Mouse (Mus musculus) erythroblast, embryonic 14.5 days (primary cell): ENCODE results near the gene Hoxd13. TPM values are rescaled to one million over a fixed set of nuclear protein-coding genes. Genes with fewer than 3 reads are reported as not detected.

Experiments
- H3K27me3 ChIP-seq: 2 replicates; pipeline ENCODE4 v1.6.1; 2012; ENCODE audit warnings: inconsistent platforms; ENCODE audit not compliant: control insufficient read depth
- H3K36me3 ChIP-seq: 2 replicates; pipeline ENCODE4 v1.6.1; 2012; ENCODE audit warnings: mild to moderate bottlenecking, inconsistent platforms; ENCODE audit not compliant: control insufficient read depth
- H3K4me1 ChIP-seq: 2 replicates; pipeline ENCODE4 v1.6.1; 2012; ENCODE audit warnings: inconsistent platforms; ENCODE audit not compliant: control insufficient read depth
- H3K4me3 ChIP-seq: replicated peaks from 2 replicates; pipeline ENCODE3; 2012; ENCODE audit warnings: moderate library complexity, mild to moderate bottlenecking, inconsistent platforms
- H3K9me3 ChIP-seq: 2 replicates; pipeline ENCODE4 v1.6.1; 2012; ENCODE audit warnings: low read length, inconsistent platforms, mixed read lengths; ENCODE audit not compliant: control insufficient read depth
- GATA1 ChIP-seq: IDR thresholded peaks from 2 replicates; pipeline ENCODE4 v1.6.1; 2012; ENCODE audit warnings: low read length, inconsistent platforms, mixed read lengths
- TAL1 ChIP-seq: IDR thresholded peaks from 3 replicates; pipeline ENCODE4 v1.6.1; 2012; ENCODE audit warnings: low read length, inconsistent platforms, mixed read lengths
- polyA plus RNA-seq: library from polyadenylated mRNA; stranded (reverse); fragments of >175 nt; gene quantifications from 2 replicates; pipeline ENCODE4 v1.2.3, GENCODE M21; 2012

The Hoxd13 gene
- polyA plus RNA-seq, 1 experiment = not detected

DNA sequence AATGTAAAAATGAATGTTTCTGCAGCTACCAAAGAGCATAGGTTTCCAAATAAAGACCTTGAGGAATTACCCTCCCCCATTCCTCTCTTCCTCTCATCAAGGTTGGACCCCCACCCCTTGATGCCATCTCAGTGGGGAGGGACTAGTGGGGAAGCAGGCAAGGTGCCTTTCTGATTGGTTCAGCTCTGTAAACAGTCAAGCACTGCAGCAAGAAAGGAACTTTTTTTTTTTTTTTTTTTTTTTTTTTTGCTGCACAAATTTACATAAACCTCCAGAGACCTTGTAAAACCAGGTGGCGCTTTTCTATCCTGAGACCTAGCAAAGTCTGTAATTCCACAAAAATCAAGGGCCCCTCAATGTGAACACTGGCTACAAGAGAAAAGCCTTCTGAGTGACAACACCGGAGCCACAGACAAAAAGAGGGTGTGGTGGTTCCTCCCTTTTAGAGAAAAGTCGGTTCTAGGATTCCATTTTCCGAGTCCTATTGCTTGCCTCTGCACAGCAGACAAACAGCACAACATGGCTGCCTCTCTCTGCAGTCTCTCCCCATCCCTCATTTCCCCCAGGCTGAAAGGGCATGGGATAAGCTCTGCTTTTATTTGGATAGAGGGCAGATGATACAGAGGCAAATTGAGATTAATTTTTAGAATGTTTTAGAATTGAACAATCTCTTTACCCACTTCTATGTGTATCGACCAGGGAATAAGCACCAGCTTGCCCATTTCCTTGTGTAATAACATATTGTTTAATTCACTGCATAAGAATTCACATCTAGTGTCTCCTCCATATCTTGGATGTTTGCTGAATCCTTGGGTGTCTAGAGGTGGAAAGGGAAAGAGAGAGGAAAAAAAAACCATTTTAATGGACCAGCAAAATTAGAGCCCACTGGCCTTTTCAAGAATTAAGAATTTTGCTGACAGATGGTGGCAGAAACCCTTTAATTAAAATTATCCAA lies 41.6 kb downstream of the Hoxd13 start:
- TF ChIP-seq TAL1 (no peak), GATA1 (no peak)
- no peaks in the 10 kb centered on the region; the same call in 1 of the 2 replicates for H3K9me3 ChIP-seq
- peaks cover 100% of the 10 kb centered on the region for H3K27me3 ChIP-seq
- no peaks in the 10 kb centered on the region for H3K36me3 ChIP-seq
- H3K4me1 ChIP-seq = no peaks in the 10 kb centered on the region
- no peak overlapping the region for H3K4me3 ChIP-seq

GRCm38 (mm10) chr2:74710929-74711543 lies 42.9 kb downstream of the Hoxd13 start:
- no peaks in the 10 kb centered on the region for H3K36me3 ChIP-seq
- TF ChIP-seq GATA1 (no peak), TAL1 (no peak)
- H3K27me3 ChIP-seq = peaks cover 100% of the 10 kb centered on the region
- H3K4me1 ChIP-seq = peaks cover 1% of the 10 kb centered on the region; the same call in 1 of the 2 replicates
- H3K4me3 ChIP-seq = no peak overlapping the region
- H3K9me3 ChIP-seq = no peaks in the 10 kb centered on the region

DNA sequence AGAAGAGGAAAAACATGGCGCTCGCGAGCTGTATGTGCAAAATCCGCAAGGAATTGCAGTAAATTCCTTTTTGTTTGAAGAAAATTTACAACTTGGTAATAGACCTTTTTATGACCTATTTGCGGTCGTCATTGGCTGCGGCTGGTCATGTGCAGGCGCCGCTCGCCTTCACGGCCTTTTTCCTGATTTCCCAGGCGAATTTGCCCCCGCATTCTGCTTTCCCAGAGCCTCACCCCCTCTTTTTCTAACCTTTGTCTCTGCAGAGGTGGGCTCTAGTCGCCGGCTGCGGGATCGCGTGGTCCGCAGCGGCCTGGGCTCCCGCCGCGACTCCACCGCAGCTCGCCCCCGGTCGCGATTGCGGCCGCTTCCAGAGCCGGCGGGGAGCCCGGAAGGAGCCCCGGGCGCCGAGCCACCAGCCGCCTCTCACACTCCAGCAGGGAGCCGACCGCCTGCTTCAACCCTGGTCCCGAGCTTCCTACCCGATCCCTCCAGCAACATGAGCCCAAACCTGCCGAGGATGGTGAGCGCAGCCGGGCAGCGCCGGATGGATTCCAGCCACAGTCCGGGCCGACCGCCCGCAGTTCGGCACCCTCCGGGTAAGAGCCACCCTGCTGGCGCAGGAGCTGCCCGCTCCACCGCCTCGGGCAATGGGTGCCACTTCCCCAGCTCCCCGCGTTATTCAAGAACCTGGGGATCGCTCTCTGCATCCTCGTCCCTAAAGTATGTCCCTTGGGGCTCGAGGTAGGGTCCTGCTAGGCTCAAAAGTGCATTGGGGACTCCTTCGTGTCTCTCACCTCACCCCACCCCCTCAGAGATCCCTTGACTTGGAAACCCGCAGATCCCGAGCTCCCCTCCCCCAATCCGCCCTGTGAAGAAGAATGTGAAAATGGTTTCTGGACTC lies 43.9 kb downstream of the Hoxd13 start, which contains the start of the genes Hoxd3 and Hoxd4:
TSS of gene Hoxd3 (plus strand) at position 207 of the 901 bp plus-strand sequence.
TSS of gene Hoxd4 (plus strand) at position 209 of the 901 bp plus-strand sequence.
- Histone ChIP-seq H3K4me1 (peaks cover 1% of the 10 kb centered on the region; the same call in 1 of the 2 replicates), H3K36me3 (no peaks in the 10 kb centered on the region), H3K9me3 (no peaks in the 10 kb centered on the region), H3K27me3 (peaks cover 98% of the 10 kb centered on the region), H3K4me3 (no peak within 1 kb of the TSS)
- TF ChIP-seq TAL1 (no peak), GATA1 (no peak)

DNA sequence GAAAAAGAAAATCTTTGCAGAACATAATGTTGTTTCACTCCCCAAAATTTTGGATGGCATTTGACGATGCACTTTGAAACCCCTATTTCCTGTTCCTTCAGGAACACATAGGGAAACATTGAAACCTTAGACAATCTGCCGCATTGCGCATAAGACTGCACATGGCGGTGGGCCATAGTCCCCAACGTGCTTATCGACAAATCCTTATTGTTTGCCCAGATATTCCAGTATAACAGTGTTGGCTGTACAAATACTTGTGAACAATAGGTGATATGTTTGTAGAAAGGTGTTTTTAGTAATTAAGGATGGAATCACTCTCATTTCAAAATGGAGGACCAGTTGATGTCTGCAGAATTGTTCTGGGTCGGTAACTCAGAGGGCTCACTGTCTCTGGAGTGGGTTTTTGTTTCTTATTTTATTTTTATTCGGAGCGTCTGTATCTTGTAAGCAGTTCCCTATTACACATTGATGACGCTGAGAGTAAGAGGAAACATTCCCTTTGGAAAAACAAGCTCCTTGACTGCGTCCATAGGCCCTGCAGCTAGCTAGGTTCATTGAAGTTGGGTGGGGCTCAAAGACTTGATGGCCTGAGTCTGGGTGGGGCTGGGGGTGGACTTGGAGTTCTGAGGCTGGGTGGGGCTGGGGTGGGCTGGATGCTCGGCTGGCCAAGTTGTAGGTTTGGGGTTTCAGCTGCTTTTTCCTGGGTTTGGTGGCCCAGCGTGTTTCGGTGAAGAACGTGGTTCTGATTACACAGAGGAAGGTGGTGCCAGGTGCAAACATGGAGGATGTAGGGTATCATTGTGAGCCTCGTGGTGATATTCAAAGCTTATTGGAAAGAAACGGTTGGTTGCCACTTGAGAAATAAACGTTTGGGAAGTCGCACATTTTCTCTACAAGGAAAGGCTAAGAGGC lies 45.4 kb downstream of the Hoxd13 start:
- no peaks in the 10 kb centered on the region for H3K36me3 ChIP-seq

DNA sequence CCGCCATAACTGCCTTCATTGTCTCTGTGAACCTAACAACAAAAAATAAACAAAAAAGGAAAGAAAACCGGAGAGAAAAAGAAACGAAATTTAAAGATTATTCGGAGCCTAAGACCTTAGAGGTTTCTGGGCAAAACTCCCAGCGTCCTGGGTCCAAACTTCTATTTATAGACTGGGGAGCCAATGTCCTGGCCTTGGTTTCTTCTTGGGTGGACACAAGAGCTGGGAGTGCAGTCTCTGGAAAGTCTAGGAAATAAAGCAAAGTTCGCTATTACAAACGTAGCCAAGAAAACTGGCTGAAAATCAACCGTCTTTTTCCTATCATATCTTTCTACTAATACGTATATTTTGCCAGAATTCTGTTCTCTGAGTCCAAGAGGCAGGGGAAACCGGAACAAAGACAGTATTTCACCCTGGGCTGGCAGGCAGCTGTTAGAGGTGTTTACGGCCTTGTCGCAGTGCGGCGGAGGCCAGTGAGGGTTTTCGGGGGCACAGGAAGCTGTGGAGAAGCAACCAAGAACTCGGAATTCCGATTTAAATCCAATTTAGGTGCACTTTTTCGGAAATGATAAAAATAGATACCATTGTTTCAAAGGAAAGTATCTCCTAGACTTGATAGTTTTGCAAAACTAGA lies 46.2 kb downstream of the Hoxd13 start:
- TF ChIP-seq GATA1 (no peak), TAL1 (no peak)

More for the DNA sequence above, 45.4 kb downstream of the Hoxd13 start:
- H3K27me3 ChIP-seq = peaks cover 93% of the 10 kb centered on the region
- H3K4me1 ChIP-seq = peaks cover 1% of the 10 kb centered on the region; the same call in 1 of the 2 replicates
- H3K9me3 ChIP-seq = no peaks in the 10 kb centered on the region
- TF ChIP-seq GATA1 (no peak), TAL1 (no peak)
- no peak overlapping the region for H3K4me3 ChIP-seq

DNA sequence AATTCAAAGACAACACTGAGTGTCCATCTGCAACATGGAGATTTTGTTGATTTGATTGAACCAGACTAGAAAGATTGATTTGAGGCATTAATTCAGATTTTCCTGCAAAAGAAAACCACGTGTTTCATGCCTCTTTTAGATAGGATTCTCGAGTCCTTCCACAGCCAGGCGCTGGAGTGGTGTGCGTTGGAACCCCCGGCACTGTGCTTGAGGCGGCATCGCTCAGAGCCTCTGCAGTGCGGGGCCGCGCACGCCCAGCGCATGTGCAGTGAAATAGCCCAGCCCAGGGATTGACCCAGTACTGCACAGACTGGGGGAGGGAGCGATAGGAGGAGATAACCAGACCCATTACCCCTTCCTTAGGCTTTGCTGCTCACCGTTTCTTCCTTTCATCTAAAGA lies 46.8 kb downstream of the Hoxd13 start:
- Histone ChIP-seq H3K27me3 (peaks cover 90% of the 10 kb centered on the region), H3K4me3 (no peak overlapping the region), H3K4me1 (peaks cover 1% of the 10 kb centered on the region; the same call in 1 of the 2 replicates), H3K9me3 (no peaks in the 10 kb centered on the region), H3K36me3 (no peaks in the 10 kb centered on the region)
- TF ChIP-seq TAL1 (no peak), GATA1 (no peak)

More for the DNA sequence above, 46.2 kb downstream of the Hoxd13 start:
- Histone ChIP-seq H3K27me3 (peaks cover 91% of the 10 kb centered on the region), H3K4me1 (peaks cover 1% of the 10 kb centered on the region; the same call in 1 of the 2 replicates), H3K4me3 (no peak overlapping the region), H3K9me3 (no peaks in the 10 kb centered on the region), H3K36me3 (no peaks in the 10 kb centered on the region)

DNA sequence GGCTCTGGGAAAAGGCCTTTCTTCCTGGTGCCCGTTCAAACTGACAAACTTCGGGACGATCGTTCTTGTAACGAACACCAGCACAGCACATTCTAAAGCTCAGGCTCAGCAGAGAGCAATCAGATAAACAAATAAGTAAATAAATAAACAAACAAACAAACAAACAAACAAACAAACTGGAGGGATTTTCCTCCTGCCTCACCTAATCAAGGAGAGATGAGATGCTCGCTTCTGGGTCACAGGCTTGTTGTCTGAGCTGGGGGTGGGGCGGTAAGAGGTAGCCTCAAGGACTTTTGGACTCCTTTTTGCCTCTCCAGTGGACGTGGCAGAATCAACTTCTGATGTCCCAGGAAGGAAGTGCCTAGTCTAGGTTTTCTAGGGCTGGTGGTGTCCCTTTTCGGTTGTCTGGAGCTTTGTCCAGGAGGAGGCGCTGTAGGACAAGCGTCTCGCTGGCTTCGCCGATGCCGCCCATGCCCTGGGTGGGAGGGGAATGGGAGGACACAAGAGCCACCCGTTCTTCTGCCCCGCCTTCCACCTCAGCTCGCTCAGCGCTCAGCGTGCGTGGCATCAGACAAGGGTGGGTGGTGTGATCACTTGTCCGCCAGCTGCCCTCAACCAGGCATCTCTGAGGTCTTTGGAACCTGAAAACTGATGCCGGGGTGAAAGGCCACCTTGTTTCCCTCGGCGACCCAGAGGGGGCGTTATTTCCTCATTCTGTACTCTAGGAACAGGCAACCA lies 47.6 kb downstream of the Hoxd13 start:
- Histone ChIP-seq H3K4me3 (no peak overlapping the region), H3K4me1 (peaks cover 1% of the 10 kb centered on the region; the same call in 1 of the 2 replicates), H3K36me3 (no peaks in the 10 kb centered on the region), H3K9me3 (no peaks in the 10 kb centered on the region), H3K27me3 (peaks cover 86% of the 10 kb centered on the region)
- TF ChIP-seq GATA1 = no peak
- TF ChIP-seq TAL1 = no peak
